Comparison of ENCODE assay signal across 8 mouse cellular contexts in the genomic region with DNA sequence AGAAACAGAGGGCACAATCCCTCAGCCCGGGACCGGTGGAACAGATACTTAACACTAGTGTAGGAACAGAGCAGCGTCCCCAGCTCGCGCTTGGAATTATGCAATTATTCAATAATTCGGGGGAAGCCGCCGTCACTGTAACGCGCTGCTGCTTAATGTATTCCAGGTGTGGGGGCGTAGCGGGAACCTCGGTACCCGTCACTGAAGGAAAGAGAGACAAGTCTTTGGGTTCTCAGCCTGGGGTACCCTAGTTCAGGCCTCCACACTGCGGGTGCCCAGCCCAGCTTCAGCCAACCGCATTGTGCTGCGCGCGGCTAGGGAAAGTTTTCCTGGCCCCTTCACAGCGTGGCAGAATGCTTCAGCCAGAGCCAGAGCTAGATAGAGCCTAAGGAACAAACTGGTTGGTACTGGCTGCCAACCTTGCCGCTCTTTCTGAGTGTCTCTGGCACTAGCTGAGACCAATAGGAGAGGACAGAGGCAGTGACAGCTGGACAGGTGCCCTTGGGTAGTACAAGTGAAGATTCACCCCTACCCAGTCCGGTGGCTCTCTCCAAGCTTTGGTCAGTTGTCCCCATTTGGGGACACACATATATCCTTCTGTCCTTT. TPM values are rescaled to one million over a fixed set of nuclear protein-coding genes. Genes with fewer than 3 reads are reported as not detected.
DNase-seq lines count a peak whose midpoint lies in the region; ATAC-seq lines count a peak whose summit lies in the region.

No protein-coding gene starts in this region.

- H3K9me3 ChIP-seq in embryonic facial prominence, embryonic 11.5 days (replicated peaks; ENCODE audit: control insufficient read depth, low read length), result no peaks in the 10 kb centered on the region
- no peaks in the 10 kb centered on the region for H3K9me3 ChIP-seq in heart, embryonic 13.5 days
- no peaks in the 10 kb centered on the region for H3K9me3 ChIP-seq in limb, embryonic 10.5 days (replicated peaks)

- no peaks in the 10 kb centered on the region for H3K36me3 ChIP-seq in embryonic facial prominence, embryonic 11.5 days (replicated peaks; ENCODE audit: control insufficient read depth, insufficient read depth, low read depth, low read length)
- no peaks in the 10 kb centered on the region for H3K36me3 ChIP-seq in heart, embryonic 13.5 days
- H3K36me3 ChIP-seq in limb, embryonic 10.5 days, result no peaks in the 10 kb centered on the region

- H3K27me3 ChIP-seq in embryonic facial prominence, embryonic 11.5 days (ENCODE audit: control insufficient read depth, insufficient read depth, low read length), result peaks cover 7% of the 10 kb centered on the region
- H3K27me3 ChIP-seq in heart, embryonic 13.5 days (replicated peaks), result peaks cover 62% of the 10 kb centered on the region
- H3K27me3 ChIP-seq in limb, embryonic 10.5 days (ENCODE audit: low read depth, poor library complexity, severe bottlenecking), result peaks cover 66% of the 10 kb centered on the region

- H3K4me1 ChIP-seq in embryonic facial prominence, embryonic 11.5 days (ENCODE audit: control insufficient read depth, insufficient read depth, low read length), result peaks cover 7% of the 10 kb centered on the region; the same call in 1 of the 2 replicates
- H3K4me1 ChIP-seq in heart, embryonic 13.5 days, result peaks cover 23% of the 10 kb centered on the region
- H3K4me1 ChIP-seq in limb, embryonic 10.5 days, result peaks cover 34% of the 10 kb centered on the region

- H3K27ac ChIP-seq in embryonic facial prominence, embryonic 11.5 days (replicated peaks; ENCODE audit: low read depth, low read length), result no peak overlapping the region
- H3K27ac ChIP-seq in heart, embryonic 13.5 days (replicated peaks), result no peak overlapping the region
- H3K27ac ChIP-seq in limb, embryonic 10.5 days, result peak overlapping the region; percentile 81

- peak; percentile 26 for DNase-seq in layer of hippocampus, adult 11-12 months (ENCODE audit: low spot score)
- no peak for DNase-seq in layer of hippocampus, adult 9-10 months (ENCODE audit: low spot score)
- peak; percentile 68 for DNase-seq in embryonic facial prominence, embryonic 11.5 days (ENCODE audit: low spot score)
- DNase-seq in limb, embryonic 10.5 days (ENCODE audit: low spot score), result peak; percentile 66
- DNase-seq in retina, embryonic 14.5 days (ENCODE audit: low spot score), result peak; percentile 10
- no peak for DNase-seq in ovary, postnatal 36 days (ENCODE audit: low spot score)
- no peak for DNase-seq in spleen, postnatal 14 days (ENCODE audit: low spot score in 2 of 2)

- H3K4me3 ChIP-seq in embryonic facial prominence, embryonic 11.5 days (ENCODE audit: low read depth, low read length), result peak overlapping the region; percentile 45
- H3K4me3 ChIP-seq in heart, embryonic 13.5 days, result peak overlapping the region; percentile 61
- H3K4me3 ChIP-seq in limb, embryonic 10.5 days, result peak overlapping the region; percentile 58

- H3K4me2 ChIP-seq in embryonic facial prominence, embryonic 11.5 days (ENCODE audit: low read depth, low read length), result peak overlapping the region; percentile 91
- H3K4me2 ChIP-seq in heart, embryonic 13.5 days, result peak overlapping the region; percentile 97

- peak overlapping the region; percentile 53 for H3K9ac ChIP-seq in embryonic facial prominence, embryonic 11.5 days (replicated peaks; ENCODE audit: low read length)
- H3K9ac ChIP-seq in heart, embryonic 13.5 days, result peak overlapping the region; percentile 79

- ATAC-seq in embryonic facial prominence, embryonic 11.5 days (replicated peaks; ENCODE audit: insufficient number of reproducible peaks, low FRiP score, low TSS enrichment, low read depth), result no peak
- ATAC-seq in heart, embryonic 13.5 days (ENCODE audit: extremely low read depth, insufficient number of reproducible peaks, low FRiP score, low TSS enrichment), result no peak

- 4% methylated on average over 22 of the region's 22 CpGs for WGBS in embryonic facial prominence, embryonic 11.5 days
- 7% methylated on average over 22 of the region's 22 CpGs for WGBS in heart, embryonic 13.5 days
- 6% methylated on average over 22 of the region's 22 CpGs for WGBS in limb, embryonic 10.5 days

RNA-seq across cellular contexts. Expression of a gene that starts 1.0 kb away (rescaled TPM):
- polyA plus RNA-seq in embryonic facial prominence, embryonic 11.5 days (2014; fragmentation: Nextera tagmentation; extraction: Ambion mirVana), result 2.5 and 2.7 TPM in 2 replicates
- polyA plus RNA-seq in heart, embryonic 13.5 days (2015; fragmentation: Nextera tagmentation; extraction: Ambion mirVana), result 0.70 and 0.83 TPM in 2 replicates
- polyA plus RNA-seq in limb, embryonic 10.5 days (2016; fragmentation: Nextera tagmentation; extraction: Ambion mirVana), result 0.45 and 2.2 TPM in 2 replicates

Comparison
In these comparisons a context has a peak if more than half of its experiments do, and no peak if none do; other contexts are left out.
1. DNase-seq: peak in layer of hippocampus, adult 11-12 months (single experiment), embryonic facial prominence, embryonic 11.5 days (single experiment), limb, embryonic 10.5 days (single experiment) and retina, embryonic 14.5 days (single experiment); none in layer of hippocampus, adult 9-10 months (single experiment), ovary, postnatal 36 days (single experiment) and spleen, postnatal 14 days (0 of 2).
2. Peak in every context shown above with its lines, with median percentiles within 50 percentile points of each other: H3K4me3 ChIP-seq.